Mouse (Mus musculus) brain, embryonic 14.5 days (tissue): ENCODE measurements around the gene Slc38a11. TPM values are rescaled to one million over a fixed set of nuclear protein-coding genes. Genes with fewer than 3 reads are reported as not detected.

ENCODE experiments used
- DNase-seq: peaks from one replicate; pipeline ENCODE4 v3.0.0-alpha.2; 2011; ENCODE audit warnings: low read depth
- CTCF ChIP-seq: fragments of 200-500 bp; IDR thresholded peaks from 2 replicates; pipeline ENCODE4 v1.5.1; 2012; ENCODE audit warnings: inconsistent platforms, mild to moderate bottlenecking, moderate library complexity, borderline replicate concordance; ENCODE audit not compliant: insufficient read depth, insufficient read length; ENCODE audit errors: extremely low read depth
- POLR2A ChIP-seq: fragments of 200-500 bp; IDR thresholded peaks from 2 replicates; pipeline ENCODE4 v1.6.1; 2012; ENCODE audit warnings: mild to moderate bottlenecking, inconsistent platforms, borderline replicate concordance; ENCODE audit not compliant: poor library complexity, insufficient read depth, insufficient read length, severe bottlenecking; ENCODE audit errors: extremely low read depth
- polyA plus RNA-seq: library from polyadenylated mRNA; depleted of rRNA; stranded (reverse); fragments of >200 nt; gene quantifications from 2 replicates; pipeline ENCODE4 v1.2.3, GENCODE M21; 2012; rRNA removed

Slc38a11 gene
- polyA plus RNA-seq = 0.57 and 1.1 TPM in 2 replicates

DNA sequence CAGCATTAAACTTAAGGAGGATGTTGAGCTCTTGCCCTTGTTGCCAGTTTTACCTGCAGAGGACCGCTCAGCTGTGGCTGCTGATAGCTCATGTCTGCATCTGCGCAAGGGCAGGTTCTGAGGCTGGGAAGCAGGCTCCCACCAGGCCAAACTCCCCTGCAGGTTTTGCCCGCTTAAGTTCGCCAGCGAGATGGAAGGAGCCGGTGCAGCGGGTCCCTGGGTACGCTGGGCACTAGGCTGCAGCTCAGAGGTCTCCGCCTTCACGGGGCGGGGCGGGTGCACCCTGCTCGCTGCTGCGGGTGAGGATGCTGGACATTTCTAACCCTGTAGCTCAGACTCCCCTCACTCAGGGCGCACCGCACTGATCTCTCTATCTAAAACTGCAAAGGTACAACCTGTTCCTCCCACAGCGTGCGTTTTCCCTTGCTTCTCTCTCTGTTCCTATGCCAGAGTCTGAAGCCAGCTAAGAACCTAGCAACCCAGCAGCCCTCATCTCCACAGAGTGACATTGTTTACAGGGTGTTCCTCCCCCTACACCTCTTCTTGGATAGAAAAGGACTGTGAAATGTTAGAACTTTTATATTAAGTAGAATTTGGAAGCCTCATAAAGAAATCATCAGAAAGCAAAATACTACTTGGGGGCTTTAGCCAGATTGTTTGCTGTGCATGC is at the start of gene Slc38a11:
Gene Slc38a11 (minus strand): TSS at position 207 of the 670 bp plus-strand sequence.
- DNase-seq = peak; percentile 58
- TF ChIP-seq CTCF (no peak), POLR2A (no peak)

- TF ChIP-seq POLR2A (no peak), CTCF (no peak)
- no peak for DNase-seq
Measured at GRCm38 (mm10) chr2:65407110-65407509, 43.3 kb upstream of the Slc38a11 start.

GRCm38 (mm10) chr2:65405407-65405806 is 41.6 kb upstream of the Slc38a11 start:
- TF ChIP-seq CTCF (no peak), POLR2A (no peak)
- DNase-seq = no peak

DNA sequence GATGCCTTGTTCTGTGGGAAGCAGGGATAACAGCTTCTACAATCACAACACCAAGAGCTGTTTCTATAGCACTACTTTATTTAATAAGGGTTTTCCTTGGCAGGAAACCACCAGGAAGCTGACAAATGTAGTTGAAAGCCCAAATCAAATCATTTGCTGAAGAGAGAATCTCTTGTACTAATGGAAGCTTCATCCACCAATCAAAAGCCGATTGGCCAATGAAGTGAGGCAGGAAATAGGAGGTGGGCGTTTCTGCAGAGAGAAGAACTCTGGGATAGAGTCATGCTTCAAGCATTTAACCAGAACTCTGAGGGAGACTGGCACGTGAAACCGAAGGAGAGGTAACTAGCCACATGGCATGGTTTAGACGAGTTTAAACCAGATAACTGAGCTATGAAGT is 38.2 kb upstream of the Slc38a11 start:
- TF ChIP-seq CTCF (no peak), POLR2A (no peak)
- DNase-seq = no peak

DNA sequence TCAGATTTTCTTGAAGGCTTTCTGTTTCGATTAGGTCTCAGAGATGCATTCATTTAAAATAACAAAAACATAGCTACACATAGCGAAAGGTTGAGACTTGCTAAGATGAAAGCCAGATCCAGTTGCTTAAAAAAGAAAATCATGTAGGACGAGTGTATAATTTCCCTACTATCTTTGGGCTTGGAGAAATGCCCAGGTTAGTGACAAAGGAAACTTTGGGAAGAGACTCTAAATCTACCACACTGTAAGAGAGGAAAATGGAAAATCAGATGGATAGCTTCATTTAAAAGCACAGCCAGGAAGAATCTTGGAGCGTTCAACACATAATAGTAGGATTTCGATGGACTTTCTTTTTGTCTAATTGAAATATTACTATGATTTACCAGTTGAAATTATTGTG is 36.1 kb upstream of the Slc38a11 start:
- TF ChIP-seq POLR2A (no peak), CTCF (no peak)
- DNase-seq = no peak

DNA sequence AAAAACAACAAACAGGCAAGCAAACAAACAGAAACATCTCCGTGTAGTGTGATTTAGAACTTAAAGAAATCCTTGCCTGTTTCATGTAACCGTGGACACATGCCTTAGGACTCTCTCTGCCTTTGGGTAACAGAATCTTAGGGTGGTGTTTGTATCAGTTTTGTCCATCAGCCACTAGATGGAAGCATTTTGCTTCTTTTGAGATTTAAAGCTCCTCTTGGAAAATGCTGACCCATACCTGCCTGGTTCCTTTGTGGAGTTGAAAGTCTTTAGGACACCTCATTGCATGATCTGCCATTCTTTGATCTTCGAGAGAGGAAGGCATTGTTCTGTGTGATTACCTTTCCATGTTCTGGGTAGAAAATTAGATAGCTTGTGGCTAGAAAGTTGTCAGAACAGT is 32.3 kb upstream of the Slc38a11 start:
- peak; percentile 77 for DNase-seq
- TF ChIP-seq CTCF (peak; percentile 55; the same call in 1 of the 2 replicates), POLR2A (no peak)

DNA sequence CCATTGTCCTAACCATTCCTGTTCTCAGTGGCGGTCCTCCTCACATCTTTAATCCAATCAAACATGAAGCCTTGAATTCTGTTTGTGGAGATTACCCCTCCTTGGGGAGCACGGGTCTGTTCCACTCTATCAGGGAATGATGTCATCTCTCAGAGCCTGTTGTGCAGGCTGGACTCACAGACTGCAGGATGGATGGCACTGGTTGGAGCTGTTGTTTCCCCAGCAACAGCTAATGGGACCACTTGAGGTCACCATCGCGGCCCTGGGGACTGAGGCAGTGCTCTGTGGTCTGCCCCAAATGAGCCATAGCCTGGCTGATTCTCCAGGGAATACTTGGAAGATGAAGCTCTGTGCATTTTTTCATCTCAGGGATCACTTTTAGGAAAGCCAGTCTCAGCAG is 29.2 kb upstream of the Slc38a11 start:
- TF ChIP-seq POLR2A (no peak), CTCF (no peak)
- DNase-seq = peak; percentile 15

DNA sequence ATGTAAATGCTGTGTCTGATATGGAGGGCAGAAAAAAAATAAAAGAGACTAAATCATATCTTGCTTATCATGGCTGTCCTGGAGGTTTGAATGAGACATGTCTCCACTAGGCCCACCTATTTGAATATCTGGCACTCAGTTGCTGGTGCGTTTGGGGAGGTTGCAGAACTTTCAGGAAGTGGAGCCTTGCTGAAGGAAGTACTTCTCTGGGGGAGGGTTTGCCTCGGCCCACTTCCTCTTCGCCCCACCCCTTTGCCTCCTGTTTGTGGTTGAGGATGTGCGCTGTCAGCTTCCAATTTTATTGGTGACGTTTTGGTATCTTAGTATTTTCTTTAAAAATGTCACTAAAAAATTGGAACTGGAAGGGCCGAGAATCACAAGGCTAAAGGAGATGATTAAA is 27.5 kb upstream of the Slc38a11 start:
- DNase-seq = no peak
- TF ChIP-seq CTCF (no peak), POLR2A (no peak)

GRCm38 (mm10) chr2:65384815-65385214 is 21.0 kb upstream of the Slc38a11 start:
- no peak for DNase-seq
- TF ChIP-seq CTCF (no peak), POLR2A (no peak)

- no peak for TF ChIP-seq POLR2A
- TF ChIP-seq CTCF = no peak
- no peak for DNase-seq
Measured at GRCm38 (mm10) chr2:65382485-65382884, 18.7 kb upstream of the Slc38a11 start.

DNA sequence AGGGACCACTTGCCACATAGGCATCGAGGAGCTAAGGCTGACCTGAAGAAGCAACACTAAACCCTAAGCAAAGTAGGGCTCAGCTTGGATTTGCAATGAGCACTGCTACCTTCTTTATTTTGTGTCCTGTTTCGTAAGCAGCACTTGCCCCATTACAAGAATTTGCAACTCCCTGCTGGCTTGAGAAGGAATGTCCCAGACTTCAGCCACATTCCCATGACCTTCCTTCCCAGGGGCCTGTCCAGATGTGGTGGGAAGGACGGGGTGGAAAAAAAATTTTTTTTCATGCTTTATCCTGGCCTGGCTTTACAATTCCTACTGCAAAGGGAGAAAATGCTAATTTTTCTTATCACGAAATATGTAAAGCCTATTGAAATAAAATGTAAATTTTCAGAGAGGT is 14.6 kb upstream of the Slc38a11 start:
- TF ChIP-seq CTCF (no peak), POLR2A (no peak)
- no peak for DNase-seq

DNA sequence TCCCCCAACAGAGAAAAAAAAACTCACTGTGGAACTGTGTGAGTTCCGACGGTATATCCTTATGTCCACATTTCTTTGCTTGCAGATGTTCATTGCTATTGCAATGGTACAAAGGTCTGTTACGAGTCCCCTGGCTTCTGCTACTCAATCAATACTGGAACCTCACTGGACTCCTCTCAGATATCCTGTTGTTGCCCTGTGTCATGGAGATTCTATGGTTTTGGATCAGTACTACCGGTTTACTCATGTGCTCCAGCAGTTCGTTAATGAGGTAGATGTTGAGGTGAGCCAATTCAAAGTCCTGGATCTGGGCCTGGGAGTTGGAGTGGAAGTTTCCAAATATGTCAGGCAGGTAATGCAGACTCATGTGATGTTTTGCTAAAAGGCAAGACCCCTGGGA is 10.6 kb upstream of the Slc38a11 start:
- TF ChIP-seq CTCF (no peak), POLR2A (no peak)
- no peak for DNase-seq
